In the genomic region with DNA sequence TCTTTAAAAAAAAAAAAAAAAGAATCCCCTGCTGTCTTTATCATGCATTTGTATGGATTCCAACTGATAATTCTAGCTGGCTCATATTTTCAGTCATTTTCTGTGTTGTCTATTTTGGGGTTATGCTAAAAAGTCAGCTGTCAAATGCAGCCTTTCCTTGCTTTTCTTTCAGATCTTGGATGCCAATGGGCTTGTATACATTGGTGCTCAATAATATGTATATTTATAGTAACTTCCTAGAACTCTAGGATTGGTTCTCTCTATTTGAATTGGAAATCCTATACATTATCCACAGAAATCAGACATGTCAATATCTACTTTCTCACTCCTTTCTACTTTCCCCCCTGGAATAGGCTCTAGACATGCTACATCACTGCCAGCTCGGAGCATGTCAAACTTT, we compare ENCODE assay signal across 25 mouse cellular contexts. TPM values are rescaled to one million over a fixed set of nuclear protein-coding genes. Genes with fewer than 3 reads are reported as not detected.
DNase-seq lines count a peak whose midpoint lies in the region; ATAC-seq and TF ChIP-seq lines count a peak whose summit lies in the region.
"Had no signal": no experiment of that assay in that cellular context is flagged by ENCODE, and none has a peak within 500 bp of the region (broad histone marks: within the 10 kb centered on the region; RNA-seq: fewer than 3 reads in every experiment).

No protein-coding gene starts in this region.

- H3K4me2 ChIP-seq in forebrain, embryonic 13.5 days: no peak overlapping the region
- H3K4me2 ChIP-seq in forebrain, embryonic 15.5 days (replicated peaks): no peak overlapping the region
- no peak overlapping the region for H3K4me2 ChIP-seq in forebrain, embryonic 14.5 days (ENCODE audit: low read length)
- no peak overlapping the region for H3K4me2 ChIP-seq in forebrain, embryonic 11.5 days (ENCODE audit: low read depth, low read length, severe bottlenecking)
- H3K4me2 ChIP-seq in forebrain, embryonic 16.5 days (ENCODE audit: low read length): no peak overlapping the region
- H3K4me2 ChIP-seq in forebrain, embryonic 12.5 days: no peak overlapping the region
- no peak overlapping the region for H3K4me2 ChIP-seq in forebrain, postnatal 0 days (ENCODE audit: low read depth)

- WGBS in forebrain, embryonic 13.5 days: 81% methylated on average over 1 of the region's 1 CpGs
- WGBS in forebrain, embryonic 15.5 days: 78% methylated on average over 1 of the region's 1 CpGs
- 84% methylated on average over 1 of the region's 1 CpGs for WGBS in forebrain, embryonic 14.5 days
- 85% methylated on average over 1 of the region's 1 CpGs for WGBS in forebrain, embryonic 11.5 days
- 70% methylated on average over 1 of the region's 1 CpGs for WGBS in forebrain, embryonic 16.5 days
- WGBS in forebrain, embryonic 12.5 days: 88% methylated on average over 1 of the region's 1 CpGs
- 71% methylated on average over 1 of the region's 1 CpGs for WGBS in forebrain, postnatal 0 days
- WGBS in forebrain, embryonic 10.5 days: 94% methylated on average over 1 of the region's 1 CpGs

- no peaks in the 10 kb centered on the region for H3K36me3 ChIP-seq in forebrain, embryonic 13.5 days (ENCODE audit: poor library complexity, severe bottlenecking)
- H3K36me3 ChIP-seq in forebrain, embryonic 15.5 days: no peaks in the 10 kb centered on the region
- no peaks in the 10 kb centered on the region for H3K36me3 ChIP-seq in forebrain, embryonic 14.5 days (ENCODE audit: control insufficient read depth, insufficient read depth, low read length)
- no peaks in the 10 kb centered on the region for H3K36me3 ChIP-seq in forebrain, embryonic 11.5 days (ENCODE audit: control insufficient read depth, insufficient read depth, low read length)
- H3K36me3 ChIP-seq in forebrain, embryonic 16.5 days (ENCODE audit: control insufficient read depth, insufficient read depth): no peaks in the 10 kb centered on the region
- no peaks in the 10 kb centered on the region for H3K36me3 ChIP-seq in forebrain, embryonic 12.5 days (replicated peaks)
- 0 out of 2 replicates have a peak, but pooled peaks cover 2% of the 10 kb centered on the region for H3K36me3 ChIP-seq in forebrain, postnatal 0 days (ENCODE audit: insufficient read depth)
- H3K36me3 ChIP-seq in forebrain, embryonic 10.5 days (replicated peaks): no peaks in the 10 kb centered on the region
- H3K36me3 ChIP-seq: G1E had no signal

- TF ChIP-seq CTCF in forebrain, postnatal 0 days (IDR thresholded peaks at IDR 0.05; ENCODE audit: low read depth): no peak

- no peak overlapping the region for H3K9ac ChIP-seq in forebrain, embryonic 13.5 days
- H3K9ac ChIP-seq in forebrain, embryonic 15.5 days (replicated peaks): no peak overlapping the region
- H3K9ac ChIP-seq in forebrain, embryonic 14.5 days (ENCODE audit: low read length): no peak overlapping the region
- no peak overlapping the region for H3K9ac ChIP-seq in forebrain, embryonic 11.5 days (ENCODE audit: low read length)
- no peak overlapping the region for H3K9ac ChIP-seq in forebrain, embryonic 16.5 days (replicated peaks; ENCODE audit: low read depth, low read length)
- H3K9ac ChIP-seq in forebrain, embryonic 12.5 days: no peak overlapping the region
- H3K9ac ChIP-seq in forebrain, postnatal 0 days: no peak overlapping the region

- H3K4me1 ChIP-seq in forebrain, embryonic 13.5 days: no peaks in the 10 kb centered on the region
- H3K4me1 ChIP-seq in forebrain, embryonic 15.5 days: no peaks in the 10 kb centered on the region; the same call in 1 of the 2 replicates
- no peaks in the 10 kb centered on the region for H3K4me1 ChIP-seq in forebrain, embryonic 14.5 days (ENCODE audit: control insufficient read depth, insufficient read depth, low read length)
- H3K4me1 ChIP-seq in forebrain, embryonic 11.5 days (replicated peaks; ENCODE audit: control insufficient read depth, insufficient read depth, low read length): no peaks in the 10 kb centered on the region
- no peaks in the 10 kb centered on the region for H3K4me1 ChIP-seq in forebrain, embryonic 16.5 days (replicated peaks; ENCODE audit: control insufficient read depth, insufficient read depth, low read length)
- H3K4me1 ChIP-seq in forebrain, embryonic 12.5 days: no peaks in the 10 kb centered on the region
- no peaks in the 10 kb centered on the region for H3K4me1 ChIP-seq in forebrain, postnatal 0 days (ENCODE audit: insufficient read depth)
- H3K4me1 ChIP-seq in forebrain, embryonic 10.5 days: no peaks in the 10 kb centered on the region

- peak; percentile 57; the same call in 1 of the 2 replicates for ATAC-seq in forebrain, embryonic 13.5 days
- no peak; the same call in 1 of the 2 replicates for ATAC-seq in forebrain, embryonic 15.5 days (replicated peaks)
- ATAC-seq in forebrain, embryonic 14.5 days: no peak
- ATAC-seq in forebrain, embryonic 11.5 days (replicated peaks; ENCODE audit: low FRiP score): no peak
- peak; percentile 52; the same call in 1 of the 2 replicates for ATAC-seq in forebrain, embryonic 16.5 days
- ATAC-seq in forebrain, embryonic 12.5 days (ENCODE audit: low FRiP score): no peak
- peak; percentile 29; the same call in 1 of the 2 replicates for ATAC-seq in forebrain, postnatal 0 days
- ATAC-seq: activated CD4-positive, CD25-positive, alpha-beta regulatory T cell, adult 4 months; CD4-positive, CD25-positive, alpha-beta regulatory T cell, adult 4 months; Patski had no signal

- no peaks in the 10 kb centered on the region for H3K27me3 ChIP-seq in forebrain, embryonic 13.5 days
- H3K27me3 ChIP-seq in forebrain, embryonic 15.5 days: no peaks in the 10 kb centered on the region
- H3K27me3 ChIP-seq in forebrain, embryonic 14.5 days (replicated peaks; ENCODE audit: control insufficient read depth, insufficient read depth, low read length): no peaks in the 10 kb centered on the region
- no peaks in the 10 kb centered on the region for H3K27me3 ChIP-seq in forebrain, embryonic 11.5 days (ENCODE audit: control insufficient read depth, insufficient read depth, low read length)
- no peaks in the 10 kb centered on the region for H3K27me3 ChIP-seq in forebrain, embryonic 16.5 days (replicated peaks; ENCODE audit: control insufficient read depth, insufficient read depth, low read length)
- no peaks in the 10 kb centered on the region for H3K27me3 ChIP-seq in forebrain, embryonic 12.5 days
- H3K27me3 ChIP-seq in forebrain, postnatal 0 days (ENCODE audit: insufficient read depth, low read length): no peaks in the 10 kb centered on the region
- no peaks in the 10 kb centered on the region for H3K27me3 ChIP-seq in forebrain, embryonic 10.5 days (ENCODE audit: poor library complexity, severe bottlenecking)
- H3K27me3 ChIP-seq: CH12.LX had no signal

- DNase-seq in forebrain, embryonic 14.5 days (ENCODE audit: low spot score): peak; percentile 19
- no peak for DNase-seq in forebrain, embryonic 11.5 days (ENCODE audit: low spot score)
- DNase-seq in forebrain, postnatal 0 days: peak; percentile 16
- DNase-seq in forebrain, embryonic 10.5 days (ENCODE audit: extremely low spot score, low spot score): no peak
- DNase-seq: adrenal gland, adult 2 months; adrenal gland, adult 8-10 months; adrenal gland, postnatal 10 days; adrenal gland, postnatal 14 days; adrenal gland, postnatal 25 days; adrenal gland, postnatal 36 days; B cell, adult 2 months had no signal

- no peak overlapping the region for H3K4me3 ChIP-seq in forebrain, embryonic 13.5 days
- no peak overlapping the region for H3K4me3 ChIP-seq in forebrain, embryonic 15.5 days
- no peak overlapping the region for H3K4me3 ChIP-seq in forebrain, embryonic 14.5 days (ENCODE audit: low read depth, low read length)
- no peak overlapping the region for H3K4me3 ChIP-seq in forebrain, embryonic 11.5 days (ENCODE audit: low read depth, low read length)
- H3K4me3 ChIP-seq in forebrain, embryonic 16.5 days (replicated peaks; ENCODE audit: low read length): no peak overlapping the region
- no peak overlapping the region for H3K4me3 ChIP-seq in forebrain, embryonic 12.5 days (replicated peaks)
- no peak overlapping the region for H3K4me3 ChIP-seq in forebrain, postnatal 0 days (ENCODE audit: low read depth, low read length)
- H3K4me3 ChIP-seq in forebrain, embryonic 10.5 days: no peak overlapping the region

- no peak overlapping the region for H3K27ac ChIP-seq in forebrain, embryonic 13.5 days
- no peak overlapping the region for H3K27ac ChIP-seq in forebrain, embryonic 15.5 days (replicated peaks)
- no peak overlapping the region for H3K27ac ChIP-seq in forebrain, embryonic 14.5 days (ENCODE audit: low read depth, low read length)
- H3K27ac ChIP-seq in forebrain, embryonic 11.5 days (ENCODE audit: low read depth, low read length): no peak overlapping the region
- no peak overlapping the region for H3K27ac ChIP-seq in forebrain, embryonic 16.5 days (ENCODE audit: low read length)
- no peak overlapping the region for H3K27ac ChIP-seq in forebrain, embryonic 12.5 days
- H3K27ac ChIP-seq in forebrain, postnatal 0 days (ENCODE audit: low read depth, low read length): no peak overlapping the region
- no peak overlapping the region for H3K27ac ChIP-seq in forebrain, embryonic 10.5 days

- no peaks in the 10 kb centered on the region for H3K9me3 ChIP-seq in forebrain, embryonic 13.5 days (replicated peaks)
- no peaks in the 10 kb centered on the region for H3K9me3 ChIP-seq in forebrain, embryonic 15.5 days
- no peaks in the 10 kb centered on the region for H3K9me3 ChIP-seq in forebrain, embryonic 14.5 days (replicated peaks; ENCODE audit: control insufficient read depth, low read length)
- H3K9me3 ChIP-seq in forebrain, embryonic 11.5 days (ENCODE audit: control insufficient read depth, low read length): peaks cover 2% of the 10 kb centered on the region; the same call in 1 of the 2 replicates
- H3K9me3 ChIP-seq in forebrain, embryonic 16.5 days (ENCODE audit: control insufficient read depth, low read length): peaks cover 2% of the 10 kb centered on the region; the same call in 1 of the 2 replicates
- H3K9me3 ChIP-seq in forebrain, embryonic 12.5 days: 0 out of 2 replicates have a peak, but pooled peaks cover 3% of the 10 kb centered on the region
- H3K9me3 ChIP-seq in forebrain, postnatal 0 days (ENCODE audit: low read length): no peaks in the 10 kb centered on the region
- peaks cover 3% of the 10 kb centered on the region for H3K9me3 ChIP-seq in forebrain, embryonic 10.5 days

RNA-seq across cellular contexts. Expression of gene 4933416C03Rik, which starts 5.0 kb away (rescaled TPM):
- polyA plus RNA-seq in forebrain, embryonic 13.5 days (2015; fragmentation: Nextera tagmentation; extraction: Ambion mirVana): not detected in 2 replicates
- 0.17 TPM in 1 of 2 replicates, not detected in the other for polyA plus RNA-seq in forebrain, embryonic 15.5 days (2015; fragmentation: Nextera tagmentation; extraction: Ambion mirVana)
- polyA plus RNA-seq in forebrain, embryonic 14.5 days (2014; fragmentation: Nextera tagmentation; extraction: Ambion mirVana): not detected in 2 replicates
- not detected in 2 replicates for polyA plus RNA-seq in forebrain, embryonic 11.5 days (2014; fragmentation: Nextera tagmentation; extraction: Ambion mirVana)
- polyA plus RNA-seq in forebrain, embryonic 16.5 days (2015; fragmentation: Nextera tagmentation; extraction: Ambion mirVana): 0.19 TPM in 1 of 2 replicates, not detected in the other
- polyA plus RNA-seq in forebrain, embryonic 12.5 days (2016; fragmentation: Nextera tagmentation; extraction: Ambion mirVana): not detected in 2 replicates
- not detected in 2 replicates for total RNA-seq in forebrain, postnatal 0 days (2014; rRNA removed)
- not detected in 2 replicates for polyA plus RNA-seq in forebrain, postnatal 0 days (2015; fragmentation: Nextera tagmentation; extraction: Ambion mirVana)
- not detected in 2 replicates for polyA plus RNA-seq in forebrain, embryonic 10.5 days (2016; fragmentation: Nextera tagmentation; extraction: Ambion mirVana)
- total RNA-seq: adrenal gland, adult 18-20 months; adrenal gland, adult 2 months; adrenal gland, adult 8-10 months; adrenal gland, postnatal 10 days; adrenal gland, postnatal 14 days; adrenal gland, postnatal 25 days; adrenal gland, postnatal 36 days; adrenal gland, postnatal 4 days; CH12.LX; G1E; MEL had no signal
- polyA plus RNA-seq: activated CD4-positive, CD25-positive, alpha-beta regulatory T cell, adult 4 months; adrenal gland, adult 2 months; brain, embryonic 14.5 days; C2C12; G1E; Patski had no signal

Comparison
In these comparisons a context has a peak if more than half of its experiments do, and no peak if none do; other contexts are left out.
1. ATAC-seq: peak in forebrain, embryonic 13.5 days (single experiment), forebrain, embryonic 16.5 days (single experiment) and forebrain, postnatal 0 days (single experiment); none in forebrain, embryonic 15.5 days (single experiment), forebrain, embryonic 14.5 days (single experiment), forebrain, embryonic 11.5 days (single experiment) and forebrain, embryonic 12.5 days (single experiment).
2. DNase-seq: peak in forebrain, embryonic 14.5 days (single experiment) and forebrain, postnatal 0 days (single experiment); none in forebrain, embryonic 11.5 days (single experiment) and forebrain, embryonic 10.5 days (single experiment).